Mouse (Mus musculus) left cerebral cortex, postnatal 10 days (tissue): ENCODE data around the gene Celsr1. TPM values are rescaled to one million over a fixed set of nuclear protein-coding genes. Genes with fewer than 3 reads are reported as not detected.
A peak's percentile ranks its signal among the peaks of the same experiment; 100 is the strongest.

ENCODE experiments used
- DNase-seq, 2 experiments: peaks; one replicate each; pipeline ENCODE4 v3.0.0; 2021 to 2022; ENCODE audit warnings: low spot score in 2 of 2, mixed read lengths in 1 of 2; ENCODE audit errors: extremely low spot score in 1 of 2
- intact Hi-C: fragments of 180-260 bp; cut with DNase I; formaldehyde crosslinking; loops from one replicate; pipeline ENCODE4 v1.15.1; 2025
- total RNA-seq, 2 experiments: library from RNA; stranded (reverse); gene quantifications; 2 replicates each; pipeline ENCODE4 v1.2.3; 2021

Gene Celsr1
- total RNA-seq, 2 experiments from 2014 or later = 2.4 to 3.4 TPM

GRCm38 (mm10) chr15:85982416-85982775 lies 51.2 kb downstream of the Celsr1 start:
- DNase-seq = no peak
- intact Hi-C loops = no loop called here

GRCm38 (mm10) chr15:85981768-85982415 lies 51.7 kb downstream of the Celsr1 start:
- no peak for DNase-seq
- intact Hi-C loops = no loop called here

- DNase-seq = peak in 1 of 2 experiments; percentile 45
- intact Hi-C loops = no loop called here
Observed at GRCm38 (mm10) chr15:85977086-85977485, 56.5 kb downstream of the Celsr1 start.

- DNase-seq = no peak
- intact Hi-C loops = no loop called here
Observed at GRCm38 (mm10) chr15:85975746-85976145, 57.8 kb downstream of the Celsr1 start.

- intact Hi-C loops = no loop called here
- no peak for DNase-seq
Observed at GRCm38 (mm10) chr15:85971596-85971995, 62.0 kb downstream of the Celsr1 start.

- DNase-seq = no peak
- intact Hi-C loops = no loop called here
Observed at GRCm38 (mm10) chr15:85970441-85970840, 63.1 kb downstream of the Celsr1 start.

GRCm38 (mm10) chr15:85969707-85970153 lies 63.8 kb downstream of the Celsr1 start:
- peak in 1 of 2 experiments; percentile 79 for DNase-seq
- intact Hi-C loops = no loop called here

GRCm38 (mm10) chr15:85969291-85969690 lies 64.3 kb downstream of the Celsr1 start:
- no peak for DNase-seq
- intact Hi-C loops = no loop called here

- intact Hi-C loops = no loop called here
- DNase-seq = no peak
Observed at GRCm38 (mm10) chr15:85966032-85966431, 67.5 kb downstream of the Celsr1 start.

- no peak for DNase-seq
- intact Hi-C loops = no loop called here
Observed at GRCm38 (mm10) chr15:85963279-85963840, 70.2 kb downstream of the Celsr1 start.

GRCm38 (mm10) chr15:85962691-85963090 lies 70.9 kb downstream of the Celsr1 start:
- DNase-seq = no peak
- intact Hi-C loops = no loop called here

- no peak for DNase-seq
- intact Hi-C loops = no loop called here
Observed at GRCm38 (mm10) chr15:85961651-85962050, 71.9 kb downstream of the Celsr1 start.

- intact Hi-C loops = no loop called here
- DNase-seq = no peak
Observed at GRCm38 (mm10) chr15:85961131-85961530, 72.4 kb downstream of the Celsr1 start.

- no peak for DNase-seq
- intact Hi-C loops = no loop called here
Observed at GRCm38 (mm10) chr15:85956202-85956601, 77.4 kb downstream of the Celsr1 start.

GRCm38 (mm10) chr15:85953458-85953857 lies 80.1 kb downstream of the Celsr1 start:
- DNase-seq = no peak
- intact Hi-C loops = no loop called here

GRCm38 (mm10) chr15:85949421-85950164 lies 84.0 kb downstream of the Celsr1 start:
- intact Hi-C loops = no loop called here
- no peak for DNase-seq

- DNase-seq = no peak
- intact Hi-C loops = no loop called here
Observed at GRCm38 (mm10) chr15:85947967-85948366, 85.6 kb downstream of the Celsr1 start.

GRCm38 (mm10) chr15:85947541-85947940 lies 86.0 kb downstream of the Celsr1 start:
- intact Hi-C loops = no loop called here
- DNase-seq = no peak

GRCm38 (mm10) chr15:85935627-85936049 lies 97.9 kb downstream of the Celsr1 start:
- intact Hi-C loops = no loop called here
- DNase-seq = no peak

- intact Hi-C loops = no loop called here
- no peak for DNase-seq
Observed at GRCm38 (mm10) chr15:85928161-85928560, 105.4 kb downstream of the Celsr1 start.
